Mouse (Mus musculus): ENCODE data around the gene Dgcr2.

GRCm38 (mm10) chr16:17865293-17865692 lies 33.1 kb downstream of the Dgcr2 start:
- TF ChIP-seq CTCF (IDR thresholded peaks at IDR 0.05; ENCODE audit: extremely low read depth, insufficient read length, insufficient replicate concordance, low read depth, low read length) (no peak), POLR2A (IDR thresholded peaks at IDR 0.05; ENCODE audit: low read depth, low read length) (no peak)

All from small intestine, adult 2 months (tissue).